Mouse (Mus musculus): Measurements from ENCODE around the gene Cttnbp2nl.

Cttnbp2nl gene

GRCm38 (mm10) chr3:105058627-105059513 is 5.9 kb upstream of the Cttnbp2nl start:
- peak; percentile 87 to 90 for DNase-seq

GRCm38 (mm10) chr3:105055666-105056065 is 2.7 kb upstream of the Cttnbp2nl start:
- no peak for DNase-seq

GRCm38 (mm10) chr3:105054952-105055351 is 2.0 kb upstream of the Cttnbp2nl start:
- peak; percentile 34 to 61 for DNase-seq

GRCm38 (mm10) chr3:105053698-105054001 is 704 bp upstream of the Cttnbp2nl start:
- DNase-seq: no peak

GRCm38 (mm10) chr3:105052171-105052936 is 592 bp downstream of the Cttnbp2nl start:
- no peak for DNase-seq

- no peak for DNase-seq
These were observed 1.8 kb downstream of the Cttnbp2nl start for GRCm38 (mm10) chr3:105051103-105051502.

- DNase-seq: no peak
These were observed 3.1 kb downstream of the Cttnbp2nl start for GRCm38 (mm10) chr3:105049848-105050247.

- peak; percentile 38 to 50 for DNase-seq
These were observed 5.3 kb downstream of the Cttnbp2nl start for GRCm38 (mm10) chr3:105047616-105048015.

- no peak for DNase-seq
These were observed 6.1 kb downstream of the Cttnbp2nl start for GRCm38 (mm10) chr3:105046870-105047269.

- DNase-seq: no peak
These were observed 9.2 kb downstream of the Cttnbp2nl start for GRCm38 (mm10) chr3:105043746-105044145.

GRCm38 (mm10) chr3:105040983-105041625 is 11.8 kb downstream of the Cttnbp2nl start:
- no peak for DNase-seq

- no peak for DNase-seq
These were observed 12.9 kb downstream of the Cttnbp2nl start for GRCm38 (mm10) chr3:105040002-105040401.

- DNase-seq: no peak
These were observed 15.6 kb downstream of the Cttnbp2nl start for GRCm38 (mm10) chr3:105037240-105037770.

- no peak for DNase-seq
These were observed 16.6 kb downstream of the Cttnbp2nl start for GRCm38 (mm10) chr3:105036281-105036847.

GRCm38 (mm10) chr3:105023371-105024005 is 29.5 kb downstream of the Cttnbp2nl start:
- DNase-seq: no peak

GRCm38 (mm10) chr3:105019826-105020692 is 32.9 kb downstream of the Cttnbp2nl start:
- no peak for DNase-seq

- no peak for DNase-seq
These were observed 34.2 kb downstream of the Cttnbp2nl start for GRCm38 (mm10) chr3:105018783-105019105.

GRCm38 (mm10) chr3:105018085-105018782 is 34.7 kb downstream of the Cttnbp2nl start:
- DNase-seq: no peak

- no peak for DNase-seq
These were observed 35.6 kb downstream of the Cttnbp2nl start for GRCm38 (mm10) chr3:105017314-105017713.

GRCm38 (mm10) chr3:105016204-105016603 is 36.7 kb downstream of the Cttnbp2nl start:
- DNase-seq: no peak

- DNase-seq: no peak
These were observed 38.0 kb downstream of the Cttnbp2nl start for GRCm38 (mm10) chr3:105014908-105015307.
